ENCODE assay signal across 8 mouse cellular contexts in the genomic region with DNA sequence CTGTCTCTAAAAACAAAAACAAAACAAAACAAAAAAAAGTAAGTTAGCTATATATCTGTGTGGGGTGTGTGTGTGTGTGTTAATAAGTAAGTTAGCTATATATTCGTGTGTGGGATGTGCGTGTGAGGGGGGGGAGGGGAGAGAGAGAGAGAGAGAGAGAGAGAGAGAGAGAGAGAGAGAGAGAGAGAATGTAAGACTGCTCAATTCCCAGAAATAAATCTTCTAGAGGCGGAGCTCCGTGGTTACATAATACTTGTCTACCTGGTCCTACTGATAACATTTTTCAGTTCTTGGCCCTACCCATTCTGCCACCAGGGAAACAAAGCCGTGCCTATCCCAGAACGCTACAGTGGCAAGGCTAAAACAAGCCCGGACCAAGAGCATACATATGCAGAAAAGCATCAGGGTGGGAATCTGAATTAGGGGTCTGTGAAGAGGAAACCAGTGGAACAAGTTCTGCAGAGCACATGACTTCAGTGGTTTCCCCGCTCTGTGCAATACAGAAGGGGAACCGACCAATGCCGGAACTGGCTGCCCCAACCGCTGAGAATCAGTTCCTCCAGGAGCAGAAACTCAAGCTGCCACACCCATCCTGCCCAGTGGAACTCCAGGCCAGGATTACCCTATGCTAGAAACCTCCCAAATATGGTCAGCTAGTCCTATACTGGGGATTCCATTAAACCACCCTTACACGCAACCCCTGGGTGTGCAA. TPM values are rescaled to one million over a fixed set of nuclear protein-coding genes. Genes with fewer than 3 reads are reported as not detected.
DNase-seq lines count a peak whose midpoint lies in the region; ATAC-seq and TF ChIP-seq lines count a peak whose summit lies in the region.

No protein-coding gene starts in this region.

- 64% methylated on average over 12 of the region's 12 CpGs for WGBS in heart, embryonic 14.5 days
- 74% methylated on average over 12 of the region's 12 CpGs for WGBS in limb, embryonic 12.5 days
- WGBS in cerebellum, adult 2 months, result 86% methylated on average over 12 of the region's 12 CpGs

- H3K27me3 ChIP-seq in heart, embryonic 14.5 days (ENCODE audit: control insufficient read depth, insufficient read depth, low read length), result no peaks in the 10 kb centered on the region
- no peaks in the 10 kb centered on the region for H3K27me3 ChIP-seq in limb, embryonic 12.5 days
- no peaks in the 10 kb centered on the region for H3K27me3 ChIP-seq in myocyte (ENCODE audit: control insufficient read depth, insufficient read depth, insufficient read length)
- no peaks in the 10 kb centered on the region for H3K27me3 ChIP-seq in cerebellum, adult 2 months (ENCODE audit: control insufficient read depth, insufficient read depth, low read length)

- peak overlapping the region; percentile 33 to 56 for H3K27ac ChIP-seq in heart, embryonic 14.5 days (replicated peaks in 1 of 2; ENCODE audit: control insufficient read depth in 1 of 2, insufficient read depth in 1 of 2, low read depth in 2 of 2, low read length in 2 of 2)
- peak overlapping the region; percentile 67; the same call in 1 of the 2 replicates for H3K27ac ChIP-seq in limb, embryonic 12.5 days
- H3K27ac ChIP-seq in cerebellum, adult 2 months (ENCODE audit: insufficient read depth, low read length), result no peak overlapping the region

- no peak for DNase-seq in cerebellum, adult 2 months
- no peak for DNase-seq in retina, embryonic 14.5 days (ENCODE audit: low spot score)

- no peak overlapping the region for H3K4me3 ChIP-seq in heart, embryonic 14.5 days (ENCODE audit: control insufficient read depth in 1 of 2, insufficient read depth in 1 of 2, low read depth in 1 of 2, low read length in 2 of 2)
- no peak overlapping the region for H3K4me3 ChIP-seq in limb, embryonic 12.5 days (replicated peaks)
- no peak overlapping the region for H3K4me3 ChIP-seq in myocyte
- H3K4me3 ChIP-seq in cerebellum, adult 2 months (replicated peaks; ENCODE audit: insufficient read depth, low read depth, low read length), result no peak overlapping the region

- H3K9me3 ChIP-seq in heart, embryonic 14.5 days (ENCODE audit: control insufficient read depth, low read length), result no peaks in the 10 kb centered on the region
- H3K9me3 ChIP-seq in limb, embryonic 12.5 days, result no peaks in the 10 kb centered on the region

- ATAC-seq in CD4-positive, CD25-positive, alpha-beta regulatory T cell, adult 4 months, result peak; percentile 81
- peak; percentile 75 for ATAC-seq in activated CD4-positive, CD25-positive, alpha-beta regulatory T cell, adult 4 months
- ATAC-seq in heart, embryonic 14.5 days (ENCODE audit: insufficient number of reproducible peaks, insufficient read depth, low FRiP score, low read depth), result 0 out of 2 replicates have a peak, but pooled peaks have one; percentile 9
- no peak for ATAC-seq in limb, embryonic 12.5 days (ENCODE audit: insufficient number of reproducible peaks, insufficient read depth, low FRiP score, low TSS enrichment, low read depth)
- no peak for ATAC-seq in erythroid progenitor cell, adult 5-6 weeks (replicated peaks; ENCODE audit: low FRiP score, poor library complexity, severe bottlenecking)

- H3K4me1 ChIP-seq in heart, embryonic 14.5 days (ENCODE audit: control insufficient read depth in 2 of 2, insufficient read depth in 2 of 2, low read length in 2 of 2), result peaks cover 43 to 69% of the 10 kb centered on the region in 2 experiments
- 0 out of 2 replicates have a peak, but pooled peaks cover 6% of the 10 kb centered on the region for H3K4me1 ChIP-seq in limb, embryonic 12.5 days (replicated peaks)
- peaks cover 5% of the 10 kb centered on the region; the same call in 1 of the 2 replicates for H3K4me1 ChIP-seq in cerebellum, adult 2 months (ENCODE audit: control insufficient read depth, insufficient read depth, low read length)

- H3K9ac ChIP-seq in heart, embryonic 14.5 days (ENCODE audit: low read length), result peak overlapping the region; percentile 41; the same call in 1 of the 2 replicates
- H3K9ac ChIP-seq in limb, embryonic 12.5 days (replicated peaks), result no peak overlapping the region

- peaks cover 94% of the 10 kb centered on the region for H3K79me2 ChIP-seq in myocyte (ENCODE audit: control insufficient read depth, insufficient read depth)

- TF ChIP-seq POLR2A in myocyte (IDR thresholded peaks at IDR 0.05; ENCODE audit: insufficient read length, low read depth), result no peak
- no peak for TF ChIP-seq POLR2A in cerebellum, adult 2 months (IDR thresholded peaks at IDR 0.05; ENCODE audit: borderline replicate concordance, insufficient read depth, low read length)

- no peak for TF ChIP-seq CTCF in cerebellum, adult 2 months (IDR thresholded peaks at IDR 0.05; ENCODE audit: borderline replicate concordance, insufficient read depth, low read depth, low read length)

- no peak overlapping the region for H3K4me2 ChIP-seq in heart, embryonic 14.5 days (ENCODE audit: low read length)
- no peak overlapping the region for H3K4me2 ChIP-seq in limb, embryonic 12.5 days
- H3K4me2 ChIP-seq in myocyte (ENCODE audit: low read depth), result peak overlapping the region; percentile 27

- H3ac ChIP-seq in myocyte (ENCODE audit: control insufficient read depth, insufficient read length), result no peak overlapping the region

- H3K36me3 ChIP-seq in heart, embryonic 14.5 days (ENCODE audit: control insufficient read depth, insufficient read depth, low read length), result no peaks in the 10 kb centered on the region
- no peaks in the 10 kb centered on the region for H3K36me3 ChIP-seq in limb, embryonic 12.5 days
- no peaks in the 10 kb centered on the region for H3K36me3 ChIP-seq in myocyte (ENCODE audit: control insufficient read depth, insufficient read depth)

TF ChIP-seq in myocyte, 11 proteins besides CTCF, POLR2A, EP300 and RAD21:
- TF ChIP-seq SRF (IDR thresholded peaks at IDR 0.05; ENCODE audit: control insufficient read depth, insufficient read length, low read depth) (peak; percentile 76), MAX (IDR thresholded peaks at IDR 0.05; ENCODE audit: low read depth) (no peak), MYOD1 (IDR thresholded peaks at IDR 0.05; ENCODE audit: control insufficient read depth in 1 of 3, insufficient read length in 2 of 3, low read depth in 2 of 3) (no peak)

RNA-seq across cellular contexts. Expression of gene Iqgap1, which starts 46.7 kb away (rescaled TPM):
- 100 to 1,000 TPM; 187 to 284 TPM for polyA plus RNA-seq in CD4-positive, CD25-positive, alpha-beta regulatory T cell, adult 4 months (2017; shearing (Covaris generic))
- polyA plus RNA-seq in activated CD4-positive, CD25-positive, alpha-beta regulatory T cell, adult 4 months (2017; shearing (Covaris generic)), result 100 to 1,000 TPM; 203 to 267 TPM
- polyA plus RNA-seq in heart, embryonic 14.5 days (2014; fragmentation: Nextera tagmentation; extraction: Ambion mirVana), result 39.4 and 40.0 TPM in 2 replicates
- 38.9 and 41.8 TPM in 2 replicates for polyA plus RNA-seq in limb, embryonic 12.5 days (2016; fragmentation: Nextera tagmentation; extraction: Ambion mirVana)
- polyA plus RNA-seq in myocyte (2012; fragmentation: generic; extraction: Trizol), result 61.7 TPM
- 33.2 and 83.8 TPM in 2 replicates for total RNA-seq in erythroid progenitor cell, adult 5-6 weeks (2015; ENCODE audit: low replicate concordance)
- total RNA-seq in erythroid progenitor cell, adult 5-6 weeks (2017; ENCODE audit: low replicate concordance), result 30.0 and 35.0 TPM in 2 replicates
- 21.0 and 21.5 TPM in 2 replicates for polyA plus RNA-seq in cerebellum, adult 2 months (2012; rRNA removed)

Comparison
In these comparisons a context has a peak if more than half of its experiments do, and no peak if none do; other contexts are left out.
1. ATAC-seq: peak in CD4-positive, CD25-positive, alpha-beta regulatory T cell, adult 4 months (single experiment), activated CD4-positive, CD25-positive, alpha-beta regulatory T cell, adult 4 months (single experiment) and heart, embryonic 14.5 days (single experiment); none in limb, embryonic 12.5 days (single experiment) and erythroid progenitor cell, adult 5-6 weeks (single experiment).